Mouse (Mus musculus) layer of hippocampus, postnatal 14 days (tissue): ENCODE results near the gene Mtif3. TPM values are rescaled to one million over a fixed set of nuclear protein-coding genes. Genes with fewer than 3 reads are reported as not detected.
"Not testable (repeated sequence)": the region's sequence is repeated elsewhere in the genome, so short reads cannot be mapped to it uniquely, and the experiment has no call there.

Experiments
- DNase-seq, 2 experiments: peaks; one replicate each; pipeline ENCODE4 v3.0.0; 2021 to 2022; ENCODE audit warnings: low spot score in 2 of 2, mixed read lengths in 1 of 2
- total RNA-seq, 2 experiments: library from RNA; stranded (reverse); gene quantifications; 2 replicates each; pipeline ENCODE4 v1.2.3; 2021

Gene Mtif3
- total RNA-seq, 2 experiments from 2014 or later: 18.1 to 19.3 TPM

GRCm38 (mm10) chr5:146955651-146956050, 7.9 kb downstream of the Mtif3 start:
- DNase-seq: no peak

GRCm38 (mm10) chr5:146954576-146954975, 9.0 kb downstream of the Mtif3 start:
- no peak for DNase-seq

- DNase-seq: peak; percentile 70 to 82
These were observed 15.0 kb downstream of the Mtif3 start, which contains the start of gene Gtf3a for GRCm38 (mm10) chr5:146948508-146949088. Gtf3a (plus strand) TSS chr5:146948657.

- no peak for DNase-seq
These were observed 15.5 kb downstream of the Mtif3 start for GRCm38 (mm10) chr5:146948041-146948507.

GRCm38 (mm10) chr5:146947497-146947896, 16.1 kb downstream of the Mtif3 start:
- DNase-seq: no peak

- DNase-seq: no peak
These were observed 16.9 kb downstream of the Mtif3 start for GRCm38 (mm10) chr5:146946682-146947081.

- DNase-seq: no peak
These were observed 19.0 kb downstream of the Mtif3 start for GRCm38 (mm10) chr5:146944568-146944967.

- DNase-seq: no peak
These were observed 20.6 kb downstream of the Mtif3 start for GRCm38 (mm10) chr5:146942965-146943364.

- DNase-seq: not testable (repeated sequence)
These were observed 21.7 kb downstream of the Mtif3 start for GRCm38 (mm10) chr5:146941939-146942338.

GRCm38 (mm10) chr5:146940219-146940618, 23.4 kb downstream of the Mtif3 start:
- peak; percentile 17 to 63 for DNase-seq

- DNase-seq: peak; percentile 46 to 49
These were observed 24.3 kb downstream of the Mtif3 start for GRCm38 (mm10) chr5:146939109-146939796.

- DNase-seq: no peak
These were observed 25.8 kb downstream of the Mtif3 start for GRCm38 (mm10) chr5:146937541-146938503.

- no peak for DNase-seq
These were observed 30.1 kb downstream of the Mtif3 start for GRCm38 (mm10) chr5:146933466-146933865.

- DNase-seq: no peak
These were observed 31.6 kb downstream of the Mtif3 start for GRCm38 (mm10) chr5:146931904-146932553.

GRCm38 (mm10) chr5:146931422-146931821, 32.2 kb downstream of the Mtif3 start:
- no peak for DNase-seq

- no peak for DNase-seq
These were observed 36.9 kb downstream of the Mtif3 start for GRCm38 (mm10) chr5:146926673-146927072.

GRCm38 (mm10) chr5:146923547-146923946, 40.1 kb downstream of the Mtif3 start:
- no peak for DNase-seq

- DNase-seq: no peak
These were observed 42.4 kb downstream of the Mtif3 start for GRCm38 (mm10) chr5:146921224-146921623.

- DNase-seq: no peak
These were observed 43.1 kb downstream of the Mtif3 start for GRCm38 (mm10) chr5:146920314-146921161.

GRCm38 (mm10) chr5:146919874-146920273, 43.7 kb downstream of the Mtif3 start:
- DNase-seq: no peak
